Mouse (Mus musculus) E14TG2a.4 (cell line): ENCODE results near the gene Tmem39a.
A peak's percentile ranks its signal among the peaks of the same experiment; 100 is the strongest.

Source experiments
- H3K27me3 ChIP-seq: 2 replicates; pipeline ENCODE4 v1.6.1; 2014; ENCODE audit warnings: low read length, control low read depth; ENCODE audit not compliant: insufficient read depth
- H3K36me3 ChIP-seq: 2 replicates; pipeline ENCODE4 v1.6.1; 2014; ENCODE audit warnings: low read length, control low read depth; ENCODE audit not compliant: insufficient read depth
- H3K4me1 ChIP-seq: replicated peaks from 2 replicates; pipeline ENCODE4 v1.6.1; 2014; ENCODE audit warnings: low read depth, low read length, control low read depth
- H3K4me3 ChIP-seq: replicated peaks from 2 replicates; pipeline ENCODE4 v1.5.1; 2014; ENCODE audit warnings: mild to moderate bottlenecking, low read length
- H3K9me3 ChIP-seq: 2 replicates; pipeline ENCODE4 v1.6.1; 2014; ENCODE audit warnings: low read length, control low read depth
- CTCF ChIP-seq: conservative IDR thresholded peaks from 2 replicates; pipeline ENCODE4 v1.5.1; 2014; ENCODE audit warnings: low read length
- NANOG ChIP-seq: IDR thresholded peaks from 2 replicates; pipeline ENCODE4 v1.6.1; 2014; ENCODE audit warnings: borderline replicate concordance, low read length, mixed read lengths
- POU5F1 ChIP-seq: IDR thresholded peaks from 2 replicates; pipeline ENCODE4 v1.6.1; 2014; ENCODE audit warnings: low read length, borderline replicate concordance

The Tmem39a gene

GRCm38 (mm10) chr16:38558221-38558748 lies at the start of gene Tmem39a:
Gene Tmem39a, plus strand, starts transcription at chr16:38558698.
- Histone ChIP-seq H3K4me3 (peak within 1 kb of the TSS; percentile 73), H3K36me3 (no peaks in the 10 kb centered on the region), H3K4me1 (peaks cover 43% of the 10 kb centered on the region), H3K9me3 (no peaks in the 10 kb centered on the region), H3K27me3 (no peaks in the 10 kb centered on the region)
- no peak for TF ChIP-seq POU5F1
- no peak for TF ChIP-seq NANOG
- no peak for TF ChIP-seq CTCF

DNA sequence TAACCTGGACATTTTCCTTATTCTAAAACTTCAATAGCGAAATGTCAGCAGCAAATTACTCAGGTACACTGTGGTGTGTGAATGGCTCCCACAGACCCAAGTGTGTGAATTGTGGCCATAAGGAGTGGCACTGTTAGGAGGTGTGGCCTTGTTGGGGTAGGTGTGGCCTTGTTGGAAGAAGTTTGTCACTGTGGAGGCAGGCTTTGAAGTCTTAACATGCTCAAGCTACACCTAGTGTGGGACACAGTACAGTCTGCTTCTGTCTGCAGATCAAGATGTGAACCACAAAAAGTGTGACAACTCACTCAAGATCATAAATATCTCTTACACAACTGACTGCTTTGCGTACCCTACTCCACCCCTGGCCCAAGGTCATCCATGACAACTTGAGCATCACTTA lies 47.7 kb upstream of the Tmem39a start:
- Histone ChIP-seq H3K4me3 (no peak overlapping the region), H3K27me3 (no peaks in the 10 kb centered on the region), H3K4me1 (peaks cover 20% of the 10 kb centered on the region), H3K36me3 (peaks cover 45% of the 10 kb centered on the region), H3K9me3 (no peaks in the 10 kb centered on the region)
- TF ChIP-seq NANOG: no peak
- TF ChIP-seq POU5F1: no peak
- TF ChIP-seq CTCF: no peak

DNA sequence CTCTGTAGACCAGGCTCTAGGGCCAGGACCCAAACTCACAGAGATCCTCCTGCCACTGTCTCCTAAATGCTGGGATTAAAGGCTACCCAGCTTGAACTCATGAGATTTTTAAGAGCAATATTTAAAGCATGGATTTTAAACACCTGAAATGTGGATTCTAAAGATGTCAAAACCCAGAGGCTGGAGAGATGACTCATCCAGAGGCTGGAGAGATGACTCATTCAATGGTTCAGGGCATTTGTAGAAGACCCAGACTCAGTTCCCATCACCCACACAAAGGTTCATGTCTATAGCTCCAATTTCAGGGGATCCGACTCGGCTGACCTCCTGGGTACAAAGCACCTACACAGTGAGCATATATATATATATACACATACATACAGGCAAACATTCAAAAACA lies 39.4 kb upstream of the Tmem39a start:
- Histone ChIP-seq H3K4me1 (peaks cover 24% of the 10 kb centered on the region), H3K36me3 (peaks cover 46% of the 10 kb centered on the region), H3K27me3 (no peaks in the 10 kb centered on the region), H3K9me3 (no peaks in the 10 kb centered on the region), H3K4me3 (no peak overlapping the region)
- no peak for TF ChIP-seq NANOG
- TF ChIP-seq POU5F1: no peak
- no peak for TF ChIP-seq CTCF

DNA sequence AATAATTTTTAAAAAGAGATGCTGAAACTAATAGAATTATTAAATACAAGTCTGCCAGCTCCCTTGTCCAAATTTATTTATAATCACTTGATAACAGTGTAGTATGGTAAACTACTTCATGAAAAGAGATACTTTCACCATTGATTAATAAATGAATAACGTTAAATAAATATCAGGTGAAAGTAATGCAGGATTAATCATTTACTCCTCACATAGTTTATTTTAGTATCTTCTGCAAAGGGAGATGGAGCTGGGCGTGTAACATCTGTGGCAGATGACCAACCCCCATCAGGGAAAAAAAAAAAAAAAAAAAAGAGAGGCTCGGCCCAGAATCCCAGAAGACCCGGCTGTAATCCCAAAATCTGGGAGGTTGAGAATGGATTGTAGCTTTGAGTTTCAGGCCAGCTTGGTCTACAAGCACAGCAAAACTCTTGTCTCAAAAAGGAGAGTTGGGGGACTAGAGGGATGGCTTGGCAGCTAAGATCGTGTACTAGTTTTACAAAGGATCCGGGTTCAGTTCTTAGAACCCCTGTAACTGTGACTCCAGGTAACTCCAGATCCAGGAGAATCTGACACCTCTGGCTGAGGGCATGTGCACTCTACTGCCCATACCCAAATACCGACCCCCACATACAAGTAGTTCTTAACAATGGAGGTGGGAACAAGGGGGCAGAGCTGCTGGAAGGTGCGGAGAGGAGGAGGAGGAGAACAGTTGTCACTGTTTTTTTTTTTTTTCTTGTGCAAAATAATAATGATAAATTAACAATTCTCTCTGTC lies 37.1 kb upstream of the Tmem39a start:
- Histone ChIP-seq H3K27me3 (no peaks in the 10 kb centered on the region), H3K4me3 (peak overlapping the region; percentile 94), H3K4me1 (peaks cover 24% of the 10 kb centered on the region), H3K36me3 (peaks cover 50% of the 10 kb centered on the region), H3K9me3 (no peaks in the 10 kb centered on the region)
- TF ChIP-seq CTCF (no peak), POU5F1 (no peak)

- no peaks in the 10 kb centered on the region for H3K27me3 ChIP-seq
- H3K36me3 ChIP-seq: peaks cover 50% of the 10 kb centered on the region
- peak within 1 kb of the TSS; percentile 94 for H3K4me3 ChIP-seq
- TF ChIP-seq NANOG: no peak
- no peak for TF ChIP-seq CTCF
- no peak for TF ChIP-seq POU5F1
- peaks cover 24% of the 10 kb centered on the region for H3K4me1 ChIP-seq
- H3K9me3 ChIP-seq: no peaks in the 10 kb centered on the region
These were observed 36.1 kb upstream of the Tmem39a start, which contains the start of gene Timmdc1 for GRCm38 (mm10) chr16:38522129-38523084. Gene Timmdc1, minus strand, starts transcription at chr16:38522663.

GRCm38 (mm10) chr16:38526264-38526663 lies 32.2 kb upstream of the Tmem39a start:
- Histone ChIP-seq H3K4me1 (peaks cover 10% of the 10 kb centered on the region), H3K36me3 (peaks cover 61% of the 10 kb centered on the region), H3K27me3 (no peaks in the 10 kb centered on the region), H3K9me3 (no peaks in the 10 kb centered on the region), H3K4me3 (no peak overlapping the region)
- TF ChIP-seq POU5F1: no peak
- no peak for TF ChIP-seq CTCF
- TF ChIP-seq NANOG: no peak

DNA sequence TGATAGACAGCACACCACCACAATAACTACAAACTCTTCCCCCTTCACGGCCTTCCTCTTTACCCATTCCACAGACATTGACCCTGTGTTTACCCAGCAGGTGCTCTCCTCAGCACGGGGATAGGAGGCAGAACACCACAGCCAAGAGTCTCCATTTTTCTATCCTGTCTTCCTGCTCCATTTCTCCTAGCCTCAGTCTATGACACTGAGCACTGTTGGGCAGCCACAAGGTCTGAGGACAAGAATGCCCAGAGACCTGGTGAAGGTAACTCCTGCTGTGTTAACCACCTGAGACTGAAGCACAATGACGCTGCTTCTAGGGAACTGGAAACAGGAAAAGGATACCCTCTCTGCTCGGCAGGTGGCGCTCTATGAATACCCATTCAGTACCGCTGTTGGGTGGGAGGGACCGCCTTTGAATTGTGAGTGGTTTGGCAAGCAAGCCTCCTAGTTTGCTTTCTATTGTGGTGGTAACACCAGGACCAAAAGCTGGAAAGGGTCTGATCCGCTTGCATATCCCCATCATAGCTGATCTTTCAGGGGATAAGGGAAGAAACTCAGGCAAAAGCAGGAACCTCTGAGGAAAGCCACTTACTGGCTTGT lies 21.9 kb upstream of the Tmem39a start:
- Histone ChIP-seq H3K36me3 (peaks cover 90% of the 10 kb centered on the region), H3K9me3 (no peaks in the 10 kb centered on the region), H3K4me1 (peaks cover 47% of the 10 kb centered on the region), H3K27me3 (no peaks in the 10 kb centered on the region), H3K4me3 (no peak overlapping the region)
- no peak for TF ChIP-seq NANOG
- TF ChIP-seq CTCF: peak; percentile 95
- no peak for TF ChIP-seq POU5F1

DNA sequence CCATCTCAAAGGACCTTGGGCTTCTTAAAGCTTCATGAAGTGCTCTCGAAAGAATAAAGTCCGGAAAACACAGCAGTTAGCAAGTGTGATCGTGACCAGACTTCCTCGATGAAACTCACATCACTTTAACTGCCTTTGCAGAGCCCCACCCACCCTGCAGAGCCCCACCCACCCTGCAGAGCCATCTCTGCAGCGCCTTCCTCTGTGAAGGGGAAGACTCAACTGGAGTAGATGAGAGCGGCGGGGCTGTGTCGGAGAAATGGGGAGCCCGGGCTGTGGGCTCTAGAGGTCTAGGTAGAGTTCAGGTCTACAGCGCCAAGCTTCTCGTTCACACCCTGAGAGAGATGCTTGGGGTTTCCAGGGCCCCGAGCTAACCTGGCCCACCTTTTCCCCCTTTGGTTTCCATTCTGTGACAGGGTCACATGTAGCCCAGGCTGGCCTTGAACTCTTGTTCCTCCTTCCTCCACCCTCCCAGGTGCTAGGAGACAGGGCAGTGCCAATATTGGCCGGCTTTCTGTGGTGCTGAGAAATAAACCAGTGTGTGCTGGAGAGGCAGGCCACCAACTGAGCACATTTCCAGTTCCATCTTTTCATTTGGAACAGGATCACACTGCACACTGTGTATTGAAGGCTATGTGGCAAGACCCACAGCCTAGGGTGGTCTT lies 19.6 kb upstream of the Tmem39a start:
- Histone ChIP-seq H3K4me1 (peaks cover 47% of the 10 kb centered on the region), H3K4me3 (peak overlapping the region; percentile 43), H3K27me3 (no peaks in the 10 kb centered on the region), H3K36me3 (peaks cover 86% of the 10 kb centered on the region), H3K9me3 (no peaks in the 10 kb centered on the region)
- TF ChIP-seq CTCF (no peak), POU5F1 (no peak), NANOG (no peak)
